8 mouse cellular contexts compared by ENCODE assay signal in the genomic region with DNA sequence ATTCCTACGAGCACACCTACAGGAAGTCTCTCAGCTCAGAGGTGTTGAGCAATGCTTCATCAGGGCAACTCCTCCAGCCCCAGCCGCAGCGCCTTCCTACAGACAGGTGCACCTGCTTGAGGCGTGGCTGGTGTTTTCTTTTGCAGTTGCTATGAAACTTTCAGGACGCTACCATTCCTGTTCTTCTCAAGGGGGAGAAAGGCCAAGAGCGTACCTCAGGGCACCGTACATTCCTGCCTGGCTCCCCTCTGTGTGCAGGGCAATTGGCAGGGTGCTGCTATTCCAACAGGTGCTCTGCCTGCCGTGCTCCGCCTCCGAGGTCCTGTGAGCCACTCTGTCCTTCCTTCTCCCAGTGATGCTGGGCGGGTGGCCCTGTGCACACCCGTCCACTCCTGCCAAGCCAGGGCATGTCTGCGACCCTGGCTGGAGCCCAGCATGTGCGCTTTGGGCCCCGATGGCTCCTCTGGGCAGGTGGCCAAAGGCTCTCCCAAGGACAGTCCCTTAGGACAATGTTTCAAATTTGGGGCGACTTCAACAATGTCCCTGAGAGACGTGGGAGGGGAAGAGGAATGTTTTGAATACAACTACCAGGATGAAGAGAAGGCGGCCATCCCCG.
DNase-seq lines count a peak whose midpoint lies in the region; ATAC-seq and TF ChIP-seq lines count a peak whose summit lies in the region.

No protein-coding gene starts in this region.

- no peak overlapping the region for H3K9ac ChIP-seq in liver, embryonic 14.5 days (replicated peaks)
- 0 out of 2 replicates have a peak overlapping the region, but pooled peaks have one; percentile 32 for H3K9ac ChIP-seq in intestine, embryonic 15.5 days
- H3K9ac ChIP-seq in midbrain, embryonic 15.5 days = no peak overlapping the region

- DNase-seq in liver, embryonic 14.5 days (ENCODE audit: low read depth in 3 of 3, low spot score in 3 of 3) = no peak
- no peak for DNase-seq in liver
- peak; percentile 61 for DNase-seq in cerebellum, adult 8-10 months
- peak; percentile 74 for DNase-seq in lung, postnatal 10 days
- DNase-seq in layer of hippocampus, adult 8-10 months (ENCODE audit: low spot score in 2 of 2) = no peak

- no peak for TF ChIP-seq EP300 in liver, embryonic 14.5 days (IDR thresholded peaks at IDR 0.05; ENCODE audit: low read depth)

- peaks cover 0 to 3% of the 10 kb centered on the region in 2 experiments; a peak in 1 of 4 replicates for H3K4me1 ChIP-seq in liver, embryonic 14.5 days (replicated peaks; ENCODE audit: control insufficient read depth in 2 of 2, insufficient read depth in 2 of 2, low read length in 1 of 2)
- peaks cover 11% of the 10 kb centered on the region for H3K4me1 ChIP-seq in intestine, embryonic 15.5 days (replicated peaks)
- no peaks in the 10 kb centered on the region for H3K4me1 ChIP-seq in midbrain, embryonic 15.5 days

- H3K4me3 ChIP-seq in liver, embryonic 14.5 days (ENCODE audit: insufficient read depth in 1 of 2, low read depth in 2 of 2, low read length in 2 of 2) = no peak overlapping the region
- H3K4me3 ChIP-seq in intestine, embryonic 15.5 days (replicated peaks) = peak overlapping the region; percentile 24
- H3K4me3 ChIP-seq in midbrain, embryonic 15.5 days = no peak overlapping the region

- TF ChIP-seq CTCF in liver, embryonic 14.5 days (IDR thresholded peaks at IDR 0.05; ENCODE audit: low read depth) = no peak

- H3K4me2 ChIP-seq in liver, embryonic 14.5 days (ENCODE audit: low read depth) = no peak overlapping the region
- H3K4me2 ChIP-seq in intestine, embryonic 15.5 days (replicated peaks) = peak overlapping the region; percentile 52
- no peak overlapping the region for H3K4me2 ChIP-seq in midbrain, embryonic 15.5 days

- no peaks in the 10 kb centered on the region for H3K27me3 ChIP-seq in liver, embryonic 14.5 days (ENCODE audit: control insufficient read depth, insufficient read depth, low read length)
- no peaks in the 10 kb centered on the region for H3K27me3 ChIP-seq in intestine, embryonic 15.5 days (replicated peaks)
- no peaks in the 10 kb centered on the region for H3K27me3 ChIP-seq in midbrain, embryonic 15.5 days (replicated peaks)

- H3K36me3 ChIP-seq in liver, embryonic 14.5 days (replicated peaks; ENCODE audit: control insufficient read depth, insufficient read depth, low read depth) = no peaks in the 10 kb centered on the region
- H3K36me3 ChIP-seq in intestine, embryonic 15.5 days = no peaks in the 10 kb centered on the region
- H3K36me3 ChIP-seq in midbrain, embryonic 15.5 days (replicated peaks) = peaks cover 7% of the 10 kb centered on the region; the same call in 1 of the 2 replicates

- no peak overlapping the region for H3K27ac ChIP-seq in liver, embryonic 14.5 days
- peak overlapping the region; percentile 61; the same call in 1 of the 2 replicates for H3K27ac ChIP-seq in intestine, embryonic 15.5 days
- no peak overlapping the region for H3K27ac ChIP-seq in midbrain, embryonic 15.5 days

- ATAC-seq in liver, embryonic 14.5 days (ENCODE audit: insufficient read depth) = peak; percentile 34; the same call in 1 of the 2 replicates
- ATAC-seq in intestine, embryonic 15.5 days = peak; percentile 98
- ATAC-seq in activated CD4-positive, CD25-positive, alpha-beta regulatory T cell, adult 4 months = no peak
- ATAC-seq in midbrain, embryonic 15.5 days (replicated peaks) = no peak

- no peaks in the 10 kb centered on the region for H3K9me3 ChIP-seq in liver, embryonic 14.5 days (ENCODE audit: control insufficient read depth, low read length)
- no peaks in the 10 kb centered on the region for H3K9me3 ChIP-seq in intestine, embryonic 15.5 days
- H3K9me3 ChIP-seq in midbrain, embryonic 15.5 days = no peaks in the 10 kb centered on the region

- WGBS in liver, embryonic 14.5 days (ENCODE audit: insufficient replicate concordance) = 76% methylated on average over 19 of the region's 19 CpGs
- 65% methylated on average over 19 of the region's 19 CpGs for WGBS in intestine, embryonic 15.5 days
- 85% methylated on average over 19 of the region's 19 CpGs for WGBS in midbrain, embryonic 15.5 days

Comparison
In these comparisons a context has a peak if more than half of its experiments do, and no peak if none do; other contexts are left out.
1. ATAC-seq: peak in liver, embryonic 14.5 days (single experiment) and intestine, embryonic 15.5 days (single experiment); none in activated CD4-positive, CD25-positive, alpha-beta regulatory T cell, adult 4 months (single experiment) and midbrain, embryonic 15.5 days (single experiment).
2. DNase-seq: peak in cerebellum, adult 8-10 months (single experiment) and lung, postnatal 10 days (single experiment); none in liver, embryonic 14.5 days (0 of 3), liver (single experiment) and layer of hippocampus, adult 8-10 months (0 of 2).